Mouse (Mus musculus): Measurements from ENCODE around the gene Unc13b. TPM values are rescaled to one million over a fixed set of nuclear protein-coding genes. Genes with fewer than 3 reads are reported as not detected.

The Unc13b gene
- polyA plus RNA-seq (2014; fragmentation: Illumina TruSeq; extraction: RNeasy Lipid Tissue Mini Kit (QIAGEN cat#74804)), result 18.7 TPM

DNA sequence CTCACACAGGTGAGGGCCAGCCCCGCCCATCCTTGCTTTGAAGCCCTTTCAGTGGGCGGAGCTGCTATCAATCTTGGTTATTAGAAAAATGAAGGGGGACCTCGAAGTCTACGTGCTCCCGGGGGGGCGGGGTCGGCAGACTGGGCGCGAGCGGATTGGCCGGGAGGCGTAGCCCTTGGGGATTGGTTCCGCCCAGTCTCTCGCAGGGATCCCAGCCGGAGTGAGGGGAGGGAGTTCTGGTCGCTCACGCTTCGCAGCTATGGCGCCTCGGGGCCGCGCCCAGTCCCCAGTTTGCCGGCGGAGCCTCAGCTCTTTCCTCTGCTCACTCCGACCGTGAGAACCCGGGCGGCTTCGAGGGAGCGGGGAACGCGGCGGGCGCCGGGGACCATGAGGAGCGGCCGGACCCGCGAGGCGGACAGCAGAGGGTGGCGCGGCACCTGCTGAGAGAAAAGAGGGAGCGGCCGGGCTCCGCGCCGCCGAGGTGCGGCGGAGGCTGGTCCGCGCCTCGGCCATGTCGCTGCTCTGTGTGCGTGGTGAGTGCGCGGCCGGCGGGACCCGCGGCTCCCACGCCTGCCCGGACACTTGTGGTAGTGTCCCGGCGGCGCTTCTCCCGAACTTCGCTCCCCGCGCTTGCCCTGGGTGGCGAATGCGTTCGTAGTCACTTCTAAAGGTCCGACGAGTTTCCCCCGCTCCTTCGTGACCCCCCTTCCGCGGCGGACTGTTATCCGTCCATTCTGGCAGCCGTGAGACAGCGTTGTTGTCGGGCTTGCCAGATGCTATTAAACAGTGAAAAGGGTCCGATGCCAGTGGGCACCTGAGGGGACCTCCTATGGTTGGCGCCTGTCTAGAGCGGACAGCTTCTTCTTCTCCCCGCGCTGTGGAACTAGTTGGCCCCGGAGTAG is at the start of gene Unc13b:
Unc13b (plus strand) TSS at position 201 of the 902 bp plus-strand sequence.

GRCm38 (mm10) chr4:43010161-43011038 is 48.4 kb upstream of the Unc13b start, which contains the start of gene Fancg:
Fancg (minus strand) TSS chr4:43010506.

GRCm38 (mm10) chr4:43025084-43025960 is 33.4 kb upstream of the Unc13b start, which contains the start of gene Pigo:
Pigo (minus strand) TSS chr4:43025819.

DNA sequence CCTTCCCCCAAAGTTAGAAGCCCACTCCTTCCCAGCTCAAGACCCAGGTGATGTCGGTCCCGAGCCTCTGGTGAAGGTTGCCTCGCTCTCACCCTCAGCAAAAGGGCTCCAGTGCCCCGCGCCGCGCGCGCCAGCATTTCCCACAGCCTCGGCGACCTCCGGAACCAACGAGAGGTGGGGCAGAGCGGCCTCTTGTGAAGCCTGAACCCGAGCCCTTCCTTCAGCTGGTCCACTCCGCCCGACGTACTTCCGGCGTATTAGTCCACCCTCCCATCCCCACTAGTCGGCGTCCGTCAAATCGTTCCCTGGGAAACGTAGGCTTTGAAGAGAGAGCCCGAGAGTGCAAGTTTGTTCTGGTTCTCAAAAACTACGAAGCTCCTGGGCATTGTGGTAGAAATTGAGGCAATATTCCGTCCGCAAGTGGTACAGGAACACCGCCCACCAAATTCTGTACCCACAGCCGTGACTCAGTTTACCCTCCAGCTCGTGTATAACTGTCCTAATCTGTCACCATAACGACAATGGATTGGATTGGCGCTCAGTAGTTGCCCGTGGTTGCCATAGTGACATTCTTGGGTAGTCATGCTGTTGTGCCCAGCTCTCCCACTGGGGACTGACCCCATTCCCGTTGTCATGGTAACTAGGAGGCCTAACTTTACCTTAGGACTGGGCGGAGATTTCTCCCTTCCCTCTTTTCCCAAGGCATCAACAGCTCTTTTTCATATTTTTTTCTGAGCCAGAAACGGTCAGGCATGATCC is 27.3 kb upstream of the Unc13b start, which contains the start of gene Stoml2:
Stoml2 (minus strand) TSS at position 474 of the 759 bp plus-strand sequence.

DNA sequence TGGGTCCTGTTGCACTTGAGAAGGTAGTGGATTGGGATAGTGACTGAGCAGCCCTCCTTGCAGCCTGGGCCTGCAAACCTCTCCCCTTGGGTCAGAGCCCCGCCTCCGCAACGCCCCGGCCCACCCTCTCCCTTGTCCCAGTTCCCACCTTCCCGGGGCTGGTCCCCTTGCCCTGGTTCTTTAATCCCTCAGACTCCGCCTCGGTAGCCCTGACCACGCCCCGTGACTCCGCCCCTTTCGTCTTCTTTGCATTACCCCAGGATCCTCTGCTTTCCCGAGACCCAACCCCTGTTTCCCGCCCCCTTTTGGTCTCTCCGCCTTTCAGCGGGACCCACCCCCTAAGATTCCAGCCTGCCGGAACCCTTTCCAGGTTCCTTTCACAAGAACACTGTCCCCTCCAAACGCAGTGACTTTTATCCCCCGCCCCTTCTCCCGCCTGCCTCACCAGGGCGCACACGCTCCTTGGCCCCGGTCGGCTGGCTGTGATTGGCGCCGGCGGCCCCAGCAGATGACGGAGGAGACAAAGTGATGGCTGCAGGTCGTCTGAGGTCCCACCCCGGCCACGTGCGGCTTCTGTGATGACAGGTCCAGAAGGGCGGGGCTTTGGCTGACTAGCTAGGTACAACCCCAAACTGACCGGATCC is 13.0 kb upstream of the Unc13b start, which contains the start of gene Fam214b:
Fam214b (minus strand) TSS at position 562 of the 644 bp plus-strand sequence.

GRCm38 (mm10) chr4:43266623-43267322 is 208.0 kb downstream of the Unc13b start, which contains the start of gene Atp8b5:
Atp8b5 (plus strand) TSS chr4:43267159.

Other genes with a start within 250 kb of the Unc13b start
- gene Fam205a1, start 205.1 kb upstream of the Unc13b start, polyA plus RNA-seq (2014; fragmentation: Illumina TruSeq; extraction: RNeasy Lipid Tissue Mini Kit (QIAGEN cat#74804)), result not detected
- gene Gm12394, start 202.2 kb upstream of the Unc13b start, polyA plus RNA-seq (2014; fragmentation: Illumina TruSeq; extraction: RNeasy Lipid Tissue Mini Kit (QIAGEN cat#74804)), result not detected
- not detected for gene Fam205c, start 184.7 kb upstream of the Unc13b start, polyA plus RNA-seq (2014; fragmentation: Illumina TruSeq; extraction: RNeasy Lipid Tissue Mini Kit (QIAGEN cat#74804))
- gene Phf24, start 142.3 kb upstream of the Unc13b start, polyA plus RNA-seq (2014; fragmentation: Illumina TruSeq; extraction: RNeasy Lipid Tissue Mini Kit (QIAGEN cat#74804)), result 1.1 TPM
- gene Dnajb5, start 109.1 kb upstream of the Unc13b start, polyA plus RNA-seq (2014; fragmentation: Illumina TruSeq; extraction: RNeasy Lipid Tissue Mini Kit (QIAGEN cat#74804)), result 0.83 TPM
- not detected for gene 1700022I11Rik, start 89.3 kb upstream of the Unc13b start, polyA plus RNA-seq (2014; fragmentation: Illumina TruSeq; extraction: RNeasy Lipid Tissue Mini Kit (QIAGEN cat#74804))
- gene Vcp, start 58.4 kb upstream of the Unc13b start, polyA plus RNA-seq (2014; fragmentation: Illumina TruSeq; extraction: RNeasy Lipid Tissue Mini Kit (QIAGEN cat#74804)), result 261 TPM
- 4.3 TPM for gene Fancg, start 48.4 kb upstream of the Unc13b start, polyA plus RNA-seq (2014; fragmentation: Illumina TruSeq; extraction: RNeasy Lipid Tissue Mini Kit (QIAGEN cat#74804))
- 1.5 TPM for gene Pigo, start 33.1 kb upstream of the Unc13b start, polyA plus RNA-seq (2014; fragmentation: Illumina TruSeq; extraction: RNeasy Lipid Tissue Mini Kit (QIAGEN cat#74804))
- gene Stoml2, start 27.2 kb upstream of the Unc13b start, polyA plus RNA-seq (2014; fragmentation: Illumina TruSeq; extraction: RNeasy Lipid Tissue Mini Kit (QIAGEN cat#74804)), result 24.2 TPM
- 1.5 TPM for gene Fam214b, start 12.7 kb upstream of the Unc13b start, polyA plus RNA-seq (2014; fragmentation: Illumina TruSeq; extraction: RNeasy Lipid Tissue Mini Kit (QIAGEN cat#74804))
- gene Atp8b5, start 208.2 kb downstream of the Unc13b start, polyA plus RNA-seq (2014; fragmentation: Illumina TruSeq; extraction: RNeasy Lipid Tissue Mini Kit (QIAGEN cat#74804)), result 0.23 TPM

All from ovary, adult 10 weeks (tissue).